Mouse (Mus musculus): ENCODE measurements around the gene Itih1. TPM values are rescaled to one million over a fixed set of nuclear protein-coding genes. Genes with fewer than 3 reads are reported as not detected.

Itih1 gene
- polyA plus RNA-seq, 1 experiment from 2014 or later = not detected

DNA sequence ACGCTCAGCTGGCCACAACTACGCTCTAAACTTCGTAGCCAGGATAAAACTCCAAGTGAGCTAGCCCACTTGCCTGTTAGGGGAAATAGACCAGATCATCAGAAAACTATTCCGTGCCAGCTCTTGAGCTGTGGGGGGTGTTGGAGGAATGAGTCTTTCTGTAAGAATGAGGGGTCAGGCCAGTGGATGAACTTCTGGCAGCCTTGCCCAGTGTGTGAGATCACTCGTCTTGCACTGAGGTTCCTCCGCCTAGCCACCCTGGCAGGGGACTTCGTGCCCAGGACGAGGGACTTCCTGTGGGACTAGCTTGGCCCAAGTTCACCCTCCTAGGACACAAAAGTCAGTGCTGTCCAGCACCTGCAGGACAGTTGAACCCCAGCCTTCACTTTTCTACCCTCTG lies 38.8 kb downstream of the Itih1 start:
- H3K9ac ChIP-seq = no peak overlapping the region
- H3K36me3 ChIP-seq = no peaks in the 10 kb centered on the region
- 74% methylated on average over 8 of the region's 8 CpGs for WGBS
- no peaks in the 10 kb centered on the region for H3K27me3 ChIP-seq
- no peak overlapping the region for H3K27ac ChIP-seq (replicated peaks)
- no peak overlapping the region for H3K4me3 ChIP-seq (replicated peaks)
- H3K4me2 ChIP-seq (replicated peaks) = no peak overlapping the region
- no peaks in the 10 kb centered on the region for H3K9me3 ChIP-seq (replicated peaks)
- no peaks in the 10 kb centered on the region for H3K4me1 ChIP-seq
- no peak for ATAC-seq (ENCODE audit: insufficient number of reproducible peaks, low FRiP score, low TSS enrichment, low read depth)

DNA sequence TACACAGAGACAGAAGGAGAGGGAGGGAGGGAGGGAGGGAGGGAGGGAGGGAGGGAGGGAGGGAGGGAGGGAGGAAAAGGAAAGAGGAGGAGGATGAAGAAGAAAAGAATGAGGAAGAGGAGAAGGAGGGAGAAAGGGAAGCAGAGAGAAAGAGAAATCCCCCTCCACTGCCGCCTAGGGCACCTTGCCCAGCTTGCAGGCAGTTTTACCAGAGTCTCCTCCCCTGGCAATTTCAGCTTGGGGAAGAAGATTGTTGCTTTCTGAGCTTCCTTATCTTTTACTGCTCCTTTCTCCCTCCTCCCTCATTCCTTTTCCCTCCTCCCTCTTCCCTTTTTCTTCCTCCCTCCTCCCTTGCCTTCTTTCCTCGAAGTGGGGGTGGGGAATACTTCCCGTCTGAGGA lies 40.1 kb downstream of the Itih1 start:
- Histone ChIP-seq H3K27ac (replicated peaks) (no peak overlapping the region), H3K4me2 (replicated peaks) (no peak overlapping the region), H3K4me1 (no peaks in the 10 kb centered on the region), H3K9ac (no peak overlapping the region), H3K9me3 (replicated peaks) (no peaks in the 10 kb centered on the region), H3K36me3 (no peaks in the 10 kb centered on the region), H3K4me3 (replicated peaks) (no peak overlapping the region), H3K27me3 (no peaks in the 10 kb centered on the region)
- no peak for ATAC-seq (ENCODE audit: insufficient number of reproducible peaks, low FRiP score, low TSS enrichment, low read depth)
- WGBS = 52% methylated on average over 3 of the region's 3 CpGs

DNA sequence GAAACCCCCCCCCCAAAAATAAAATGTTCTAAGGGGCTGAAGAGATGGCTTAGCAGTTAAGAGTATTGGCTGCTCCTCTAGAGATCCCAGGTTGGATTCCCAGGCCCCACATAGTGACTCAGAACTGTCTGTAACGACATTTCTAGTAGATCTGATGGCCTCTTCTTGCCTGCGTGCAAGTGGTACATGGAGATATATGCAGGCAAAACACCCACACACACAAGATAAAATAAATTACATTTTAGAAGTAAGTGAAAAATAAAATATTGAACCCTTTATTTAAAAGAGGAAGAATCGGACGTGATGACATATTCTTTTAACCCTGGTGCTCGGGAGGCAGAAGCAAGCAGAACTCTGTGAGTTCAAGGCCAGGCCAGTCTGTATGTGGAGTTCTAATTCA lies 40.5 kb downstream of the Itih1 start:
- no peak overlapping the region for H3K9ac ChIP-seq
- no peak overlapping the region for H3K27ac ChIP-seq (replicated peaks)
- no peaks in the 10 kb centered on the region for H3K9me3 ChIP-seq (replicated peaks)
- WGBS = 89% methylated on average over 5 of the region's 5 CpGs
- H3K4me3 ChIP-seq (replicated peaks) = no peak overlapping the region
- ATAC-seq (ENCODE audit: insufficient number of reproducible peaks, low FRiP score, low TSS enrichment, low read depth) = no peak
- H3K4me2 ChIP-seq (replicated peaks) = no peak overlapping the region
- no peaks in the 10 kb centered on the region for H3K36me3 ChIP-seq
- no peaks in the 10 kb centered on the region for H3K4me1 ChIP-seq
- no peaks in the 10 kb centered on the region for H3K27me3 ChIP-seq

DNA sequence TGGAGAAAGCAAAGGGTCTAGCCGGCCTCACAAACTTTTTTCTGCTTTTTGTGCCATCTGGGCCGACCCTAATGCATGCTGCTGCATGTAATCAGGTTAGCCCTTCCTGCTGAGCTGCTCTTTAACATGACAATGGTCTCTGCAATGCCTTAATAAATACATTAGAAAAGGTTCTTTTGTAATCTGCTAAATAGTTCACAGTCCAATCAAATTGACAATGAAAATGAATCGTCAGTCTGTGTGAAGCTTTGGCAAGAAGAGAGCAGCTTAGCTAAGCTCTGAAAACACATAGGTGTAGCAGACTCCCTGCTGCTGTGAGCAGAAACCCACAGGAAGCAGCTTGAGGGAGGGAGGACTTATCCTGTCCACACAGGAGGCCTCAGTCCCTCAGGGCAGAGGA lies 43.1 kb downstream of the Itih1 start:
- WGBS = 51% methylated on average over 3 of the region's 3 CpGs
- ATAC-seq (ENCODE audit: insufficient number of reproducible peaks, low FRiP score, low TSS enrichment, low read depth) = no peak
- no peaks in the 10 kb centered on the region for H3K4me1 ChIP-seq

DNA sequence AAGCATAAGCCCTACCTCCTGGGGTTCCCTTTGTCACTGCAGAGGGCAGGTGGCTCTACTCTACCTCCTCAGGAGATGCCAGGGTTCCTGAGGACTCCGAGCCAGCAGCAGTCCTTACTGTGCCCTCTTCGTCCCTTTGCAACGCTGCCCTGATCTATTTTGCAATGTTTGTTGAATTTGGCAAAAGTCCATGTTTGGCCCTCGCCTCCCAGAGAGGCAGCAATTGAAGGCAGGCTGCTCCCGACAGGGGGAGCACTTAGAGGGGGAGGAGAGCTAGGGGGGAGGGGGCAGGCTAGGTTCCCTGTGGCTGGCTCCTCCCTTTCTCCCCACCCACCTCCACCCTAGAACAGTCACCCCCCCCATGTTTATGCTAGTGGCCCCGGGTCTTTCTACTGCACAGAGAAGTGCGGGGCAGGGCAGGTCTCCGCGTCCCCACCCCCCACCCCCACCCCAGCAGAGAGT lies 54.8 kb downstream of the Itih1 start:
- no peak overlapping the region for H3K9ac ChIP-seq
- ATAC-seq (ENCODE audit: insufficient number of reproducible peaks, low FRiP score, low TSS enrichment, low read depth) = no peak
- peaks cover 6% of the 10 kb centered on the region; the same call in 1 of the 2 replicates for H3K4me1 ChIP-seq
- no peaks in the 10 kb centered on the region for H3K9me3 ChIP-seq (replicated peaks)
- peak overlapping the region; percentile 24; the same call in 1 of the 2 replicates for H3K4me2 ChIP-seq (replicated peaks)
- H3K4me3 ChIP-seq (replicated peaks) = no peak overlapping the region; the same call in 1 of the 2 replicates
- WGBS = 11% methylated on average over 9 of the region's 9 CpGs
- H3K27me3 ChIP-seq = no peaks in the 10 kb centered on the region
- no peak overlapping the region for H3K27ac ChIP-seq (replicated peaks)
- no peaks in the 10 kb centered on the region for H3K36me3 ChIP-seq

More for the DNA sequence above, 43.1 kb downstream of the Itih1 start:
- Histone ChIP-seq H3K27ac (replicated peaks) (no peak overlapping the region), H3K4me2 (replicated peaks) (no peak overlapping the region), H3K4me3 (replicated peaks) (no peak overlapping the region), H3K9me3 (replicated peaks) (no peaks in the 10 kb centered on the region), H3K9ac (no peak overlapping the region), H3K27me3 (no peaks in the 10 kb centered on the region), H3K36me3 (no peaks in the 10 kb centered on the region)

DNA sequence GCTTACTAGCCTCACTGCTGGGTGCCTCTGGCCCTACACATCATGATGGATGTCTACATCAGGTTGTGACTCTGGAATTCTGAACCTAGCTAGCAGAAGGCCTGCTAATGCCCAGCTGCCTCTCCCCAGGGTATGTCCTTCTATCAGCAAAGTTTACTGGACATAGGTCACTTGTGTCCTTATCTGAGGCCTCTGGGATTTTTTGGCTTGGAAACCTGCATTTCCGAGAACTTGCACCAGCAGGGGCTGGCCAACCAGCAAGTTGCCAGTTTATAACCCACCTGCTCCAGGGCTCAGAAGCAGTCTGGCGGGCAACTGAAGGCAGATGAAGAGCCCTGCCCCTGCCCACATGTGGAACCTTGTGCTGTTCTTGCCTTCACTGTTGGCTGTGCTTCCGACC lies 56.9 kb downstream of the Itih1 start, which contains the start of gene Itih4:
Itih4 (plus strand) TSS at position 273 of the 400 bp plus-strand sequence.
- H3K9ac ChIP-seq = no peak within 1 kb of the TSS
- H3K4me3 ChIP-seq (replicated peaks) = no peak within 1 kb of the TSS
- H3K27me3 ChIP-seq = no peaks in the 10 kb centered on the region
- ATAC-seq (ENCODE audit: insufficient number of reproducible peaks, low FRiP score, low TSS enrichment, low read depth) = no peak
- H3K4me1 ChIP-seq = peaks cover 6% of the 10 kb centered on the region; the same call in 1 of the 2 replicates
- no peak within 1 kb of the TSS for H3K4me2 ChIP-seq (replicated peaks)
- no peaks in the 10 kb centered on the region for H3K9me3 ChIP-seq (replicated peaks)
- 85% methylated on average over 3 of the region's 3 CpGs for WGBS
- no peak within 1 kb of the TSS for H3K27ac ChIP-seq (replicated peaks)
- no peaks in the 10 kb centered on the region for H3K36me3 ChIP-seq

DNA sequence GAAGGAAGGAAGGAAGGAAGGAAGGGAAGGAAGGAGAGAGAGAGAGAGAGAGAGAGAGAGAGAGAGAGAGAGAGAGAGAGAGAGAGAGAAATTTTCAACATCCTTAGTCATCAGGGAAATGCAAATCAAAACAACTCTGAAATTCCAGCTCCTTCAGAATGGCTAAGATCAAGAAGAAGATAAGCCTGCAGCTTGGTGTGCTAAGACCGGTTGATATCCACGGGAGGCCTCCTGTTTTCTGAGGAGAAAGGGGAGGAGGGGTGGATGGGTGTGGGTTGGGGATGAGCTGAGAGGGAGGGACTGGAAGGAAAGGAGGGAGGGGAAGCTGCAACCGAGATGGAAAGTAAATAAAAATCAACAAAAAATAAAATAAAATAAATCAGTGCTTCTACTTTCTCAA lies 57.8 kb downstream of the Itih1 start:
- WGBS = 5% methylated on average over 3 of the region's 3 CpGs
- no peak for ATAC-seq (ENCODE audit: insufficient number of reproducible peaks, low FRiP score, low TSS enrichment, low read depth)
- Histone ChIP-seq H3K36me3 (no peaks in the 10 kb centered on the region), H3K27me3 (no peaks in the 10 kb centered on the region), H3K4me2 (replicated peaks) (no peak overlapping the region), H3K27ac (replicated peaks) (no peak overlapping the region), H3K4me1 (peaks cover 6% of the 10 kb centered on the region; the same call in 1 of the 2 replicates), H3K9ac (no peak overlapping the region), H3K4me3 (replicated peaks) (no peak overlapping the region), H3K9me3 (replicated peaks) (no peaks in the 10 kb centered on the region)

DNA sequence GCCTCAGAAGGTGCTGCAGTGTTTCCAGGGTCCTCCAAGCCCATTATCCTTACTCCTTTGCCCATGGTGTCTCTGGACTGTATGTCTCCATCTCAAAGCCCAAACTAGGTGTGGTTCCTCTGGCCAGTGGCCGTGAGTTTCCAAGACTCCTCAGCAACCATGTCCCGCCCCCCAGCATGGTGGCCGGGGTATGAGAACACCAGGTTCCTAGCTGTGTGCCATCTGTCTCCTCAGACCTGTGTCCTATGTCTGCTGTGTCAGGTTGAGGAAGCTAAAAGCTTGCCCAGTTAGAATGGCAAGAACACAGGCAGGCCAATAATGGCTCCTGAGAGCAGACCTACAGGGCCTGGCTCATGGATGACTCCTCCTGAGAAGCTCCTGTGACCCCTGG lies 61.4 kb downstream of the Itih1 start:
- no peak for ATAC-seq (ENCODE audit: insufficient number of reproducible peaks, low FRiP score, low TSS enrichment, low read depth)
- Histone ChIP-seq H3K9me3 (replicated peaks) (no peaks in the 10 kb centered on the region), H3K4me1 (peaks cover 19% of the 10 kb centered on the region), H3K9ac (no peak overlapping the region), H3K4me2 (replicated peaks) (no peak overlapping the region), H3K4me3 (replicated peaks) (no peak overlapping the region), H3K36me3 (no peaks in the 10 kb centered on the region), H3K27me3 (no peaks in the 10 kb centered on the region), H3K27ac (replicated peaks) (no peak overlapping the region)
- 92% methylated on average over 3 of the region's 3 CpGs for WGBS

DNA sequence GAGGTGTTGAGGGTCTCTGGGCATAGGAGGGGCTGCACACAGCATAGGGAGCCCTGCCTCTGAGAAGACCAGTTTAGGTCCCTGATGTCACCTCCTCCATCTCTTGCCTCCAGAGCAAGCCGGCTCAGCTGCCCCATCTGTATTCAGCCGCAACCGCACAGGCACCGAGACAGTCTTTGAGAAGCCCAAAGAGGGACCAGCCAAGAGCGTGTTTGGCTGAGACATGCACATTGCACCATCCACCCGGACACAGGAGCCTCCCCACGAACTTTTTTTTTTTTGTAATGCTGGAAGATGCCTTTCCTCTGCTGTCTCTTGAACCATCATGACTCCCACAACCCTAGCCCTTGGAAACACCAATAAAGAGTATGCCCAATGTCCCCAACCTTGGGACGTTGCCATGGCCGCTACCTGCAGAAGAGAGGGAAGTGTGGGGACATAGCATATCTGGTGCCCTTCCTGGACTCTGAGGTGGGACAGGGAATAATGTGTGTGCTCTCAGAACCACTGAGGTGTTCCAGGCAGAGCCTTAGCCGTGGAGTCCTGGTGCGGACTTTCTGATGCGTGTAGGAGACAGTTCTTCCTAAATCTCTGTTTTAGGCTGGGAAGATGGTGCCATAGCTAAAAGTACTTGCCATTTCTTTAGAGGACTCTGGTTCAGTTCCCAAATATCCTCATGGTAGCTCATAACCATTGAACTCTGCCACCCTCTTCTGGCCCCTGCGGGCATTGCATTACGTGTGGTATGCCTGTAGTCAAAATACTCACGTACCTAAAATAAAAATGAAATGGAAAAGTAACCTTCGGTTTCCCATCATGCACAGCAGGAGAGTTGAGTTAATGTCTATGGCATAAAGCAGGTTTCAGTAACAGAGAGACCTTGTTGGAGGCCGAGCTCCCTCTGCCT lies 62.0 kb downstream of the Itih1 start:
- H3K27me3 ChIP-seq = no peaks in the 10 kb centered on the region
- no peak overlapping the region for H3K27ac ChIP-seq (replicated peaks)
- 80% methylated on average over 17 of the region's 17 CpGs for WGBS
- H3K4me3 ChIP-seq (replicated peaks) = no peak overlapping the region
- H3K9me3 ChIP-seq (replicated peaks) = no peaks in the 10 kb centered on the region
- H3K9ac ChIP-seq = no peak overlapping the region
- no peak for ATAC-seq (ENCODE audit: insufficient number of reproducible peaks, low FRiP score, low TSS enrichment, low read depth)
- no peaks in the 10 kb centered on the region for H3K36me3 ChIP-seq
- H3K4me1 ChIP-seq = peaks cover 19% of the 10 kb centered on the region
- no peak overlapping the region for H3K4me2 ChIP-seq (replicated peaks)

DNA sequence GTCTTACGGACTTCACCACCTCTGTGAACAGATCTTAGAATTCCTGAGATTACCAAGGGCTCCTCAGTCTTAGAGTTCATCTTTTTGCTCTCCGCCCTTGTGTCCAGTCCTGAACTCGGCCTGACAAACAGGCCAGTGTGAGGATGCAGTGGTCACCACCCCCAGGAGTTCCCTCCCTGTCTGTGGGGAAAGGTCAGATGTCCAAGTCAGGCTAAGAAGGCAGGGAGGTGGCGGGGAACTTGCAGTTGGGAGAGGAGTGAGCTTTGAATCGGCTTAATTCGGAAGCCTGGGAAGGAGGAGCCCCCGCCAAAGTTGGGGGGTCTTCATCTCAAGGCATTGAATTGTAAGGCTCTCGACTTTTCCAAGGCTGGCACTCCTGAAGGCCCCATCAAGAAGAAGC lies 62.8 kb downstream of the Itih1 start:
- Histone ChIP-seq H3K4me1 (peaks cover 19% of the 10 kb centered on the region), H3K27me3 (no peaks in the 10 kb centered on the region), H3K9ac (no peak overlapping the region), H3K4me2 (replicated peaks) (no peak overlapping the region), H3K27ac (replicated peaks) (no peak overlapping the region), H3K4me3 (replicated peaks) (no peak overlapping the region), H3K36me3 (0 out of 2 replicates have a peak, but pooled peaks cover 5% of the 10 kb centered on the region), H3K9me3 (replicated peaks) (no peaks in the 10 kb centered on the region)
- 60% methylated on average over 8 of the region's 8 CpGs for WGBS
- no peak for ATAC-seq (ENCODE audit: insufficient number of reproducible peaks, low FRiP score, low TSS enrichment, low read depth)

DNA sequence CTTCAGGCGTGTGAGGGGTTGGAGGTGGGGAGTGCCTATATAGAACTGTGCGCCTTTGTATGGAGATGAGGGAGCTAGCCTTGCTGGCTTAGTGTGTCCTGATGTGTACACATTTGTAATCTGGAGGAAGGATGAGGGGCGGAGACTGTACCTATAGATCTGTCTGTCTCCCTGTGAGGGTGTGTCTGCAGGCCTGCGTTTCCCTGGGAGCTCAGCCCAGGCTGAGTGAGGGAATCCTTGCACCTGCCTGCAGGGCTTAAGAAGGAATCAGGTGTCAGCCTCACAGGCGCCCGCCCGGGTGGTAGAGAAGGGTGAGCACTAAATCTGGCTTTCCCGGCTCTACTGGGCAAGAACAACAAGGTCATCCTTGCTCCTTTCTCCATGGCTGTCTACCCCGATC lies 63.3 kb downstream of the Itih1 start:
- Histone ChIP-seq H3K9me3 (replicated peaks) (no peaks in the 10 kb centered on the region), H3K9ac (no peak overlapping the region), H3K27ac (replicated peaks) (peak overlapping the region; percentile 63), H3K4me3 (replicated peaks) (no peak overlapping the region), H3K27me3 (no peaks in the 10 kb centered on the region), H3K4me2 (replicated peaks) (no peak overlapping the region), H3K4me1 (peaks cover 19% of the 10 kb centered on the region), H3K36me3 (0 out of 2 replicates have a peak, but pooled peaks cover 8% of the 10 kb centered on the region)
- 43% methylated on average over 9 of the region's 9 CpGs for WGBS
- ATAC-seq (ENCODE audit: insufficient number of reproducible peaks, low FRiP score, low TSS enrichment, low read depth) = peak; percentile 43
